Mouse (Mus musculus): Measurements from ENCODE around the gene Caskin1. TPM values are rescaled to one million over a fixed set of nuclear protein-coding genes. Genes with fewer than 3 reads are reported as not detected.

Gene Caskin1
- polyA plus RNA-seq, 1 experiment from 2014 or later, result 2.3 TPM

- Histone ChIP-seq H3K4me3 (replicated peaks) (no peak overlapping the region), H3K9me3 (replicated peaks) (no peaks in the 10 kb centered on the region), H3K4me1 (peaks cover 27% of the 10 kb centered on the region), H3K4me2 (no peak overlapping the region), H3K9ac (no peak overlapping the region), H3K27ac (no peak overlapping the region), H3K27me3 (peaks cover 50% of the 10 kb centered on the region), H3K36me3 (no peaks in the 10 kb centered on the region)
- ATAC-seq (replicated peaks; ENCODE audit: low FRiP score), result no peak
- 45% methylated on average over 11 of the region's 11 CpGs for WGBS
These were observed 3.1 kb upstream of the Caskin1 start for GRCm38 (mm10) chr17:24485090-24485860.

- H3K27me3 ChIP-seq, result peaks cover 51% of the 10 kb centered on the region
- H3K36me3 ChIP-seq, result no peaks in the 10 kb centered on the region
- H3K9me3 ChIP-seq (replicated peaks), result no peaks in the 10 kb centered on the region
- no peak overlapping the region for H3K27ac ChIP-seq
- peak; percentile 62 for ATAC-seq (replicated peaks; ENCODE audit: low FRiP score)
- peak overlapping the region; percentile 84 for H3K9ac ChIP-seq
- peaks cover 29% of the 10 kb centered on the region for H3K4me1 ChIP-seq
- H3K4me3 ChIP-seq (replicated peaks), result peak overlapping the region; percentile 78
- peak overlapping the region; percentile 100 for H3K4me2 ChIP-seq
- WGBS, result under 1% methylated on average over 66 of the region's 81 CpGs
These were observed 362 bp downstream of the Caskin1 start for GRCm38 (mm10) chr17:24488662-24489264.

GRCm38 (mm10) chr17:24489265-24490030 is 1.0 kb downstream of the Caskin1 start:
- peaks cover 51% of the 10 kb centered on the region for H3K27me3 ChIP-seq
- no peaks in the 10 kb centered on the region for H3K36me3 ChIP-seq
- no peak overlapping the region for H3K27ac ChIP-seq
- H3K4me1 ChIP-seq, result peaks cover 29% of the 10 kb centered on the region
- ATAC-seq (replicated peaks; ENCODE audit: low FRiP score), result no peak
- H3K9me3 ChIP-seq (replicated peaks), result no peaks in the 10 kb centered on the region
- H3K4me2 ChIP-seq, result peak overlapping the region; percentile 100
- H3K9ac ChIP-seq, result peak overlapping the region; percentile 84
- 17% methylated on average over 19 of the region's 19 CpGs for WGBS
- peak overlapping the region; percentile 78 for H3K4me3 ChIP-seq (replicated peaks)

DNA sequence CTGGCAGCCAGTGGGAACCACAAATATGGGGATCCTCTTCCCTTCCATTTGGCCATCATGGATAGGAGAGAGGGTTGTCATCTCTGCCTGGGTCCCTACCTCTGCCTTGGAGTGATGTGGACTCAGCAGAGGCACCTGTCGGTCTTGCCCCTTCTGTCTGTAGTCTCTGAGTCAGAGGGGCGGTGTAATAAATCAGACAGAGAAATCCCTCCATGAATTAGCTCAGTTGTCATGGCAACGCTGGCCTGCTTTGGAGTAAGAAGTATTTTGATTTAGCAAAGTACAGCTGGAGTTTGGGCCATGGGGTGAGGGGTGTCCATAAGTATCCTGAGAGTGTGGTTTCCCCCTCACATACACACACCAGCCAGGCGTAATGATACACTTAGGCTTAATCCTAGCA is 2.0 kb downstream of the Caskin1 start:
- WGBS, result 71% methylated on average over 4 of the region's 4 CpGs
- Histone ChIP-seq H3K4me1 (peaks cover 27% of the 10 kb centered on the region), H3K9me3 (replicated peaks) (no peaks in the 10 kb centered on the region), H3K9ac (no peak overlapping the region), H3K4me2 (no peak overlapping the region), H3K4me3 (replicated peaks) (no peak overlapping the region), H3K27ac (no peak overlapping the region), H3K36me3 (no peaks in the 10 kb centered on the region), H3K27me3 (peaks cover 45% of the 10 kb centered on the region)
- no peak for ATAC-seq (replicated peaks; ENCODE audit: low FRiP score)

DNA sequence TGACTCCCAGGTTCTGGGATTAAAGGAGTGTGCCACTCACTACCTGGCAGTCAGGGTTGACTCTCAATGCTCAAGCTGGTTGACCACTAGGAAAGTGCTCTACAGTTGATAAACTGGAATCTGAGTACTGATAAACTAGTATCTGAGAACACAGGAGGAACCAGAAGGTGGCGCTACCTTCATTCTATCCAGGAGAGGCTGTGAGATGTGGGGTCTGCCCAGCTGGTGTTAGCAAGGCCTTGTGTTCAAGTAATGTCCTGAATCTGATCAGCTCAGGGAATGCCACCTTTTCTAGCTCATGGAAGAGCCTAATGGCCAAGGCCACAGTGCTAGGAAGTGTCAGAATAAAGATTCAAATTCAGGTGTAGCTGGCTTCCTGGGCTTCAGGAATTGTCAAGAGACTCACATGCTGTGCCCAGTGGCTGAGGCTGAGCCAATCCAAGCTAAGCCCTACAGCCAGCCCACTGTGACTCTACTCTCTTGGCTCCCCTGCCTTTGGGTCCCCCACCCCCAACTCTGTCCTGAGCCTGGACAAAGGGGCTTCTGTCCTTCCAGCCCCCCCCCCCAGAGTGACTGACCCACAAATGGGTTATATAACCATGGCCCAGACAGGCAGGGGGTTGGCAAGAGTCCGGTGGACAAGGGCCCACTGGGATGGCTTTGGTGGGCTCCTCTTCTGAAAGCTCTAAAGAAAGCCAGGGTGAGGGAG is 6.4 kb downstream of the Caskin1 start:
- no peak overlapping the region for H3K4me2 ChIP-seq
- no peak overlapping the region for H3K27ac ChIP-seq
- H3K4me1 ChIP-seq, result peaks cover 4% of the 10 kb centered on the region; the same call in 1 of the 2 replicates
- H3K9me3 ChIP-seq (replicated peaks), result no peaks in the 10 kb centered on the region
- no peak overlapping the region for H3K9ac ChIP-seq
- 49% methylated on average over 2 of the region's 2 CpGs for WGBS
- no peaks in the 10 kb centered on the region for H3K36me3 ChIP-seq
- H3K27me3 ChIP-seq, result peaks cover 6% of the 10 kb centered on the region
- ATAC-seq (replicated peaks; ENCODE audit: low FRiP score), result no peak
- no peak overlapping the region for H3K4me3 ChIP-seq (replicated peaks)

GRCm38 (mm10) chr17:24495443-24495842 is 7.0 kb downstream of the Caskin1 start:
- WGBS, result 89% methylated on average over 3 of the region's 3 CpGs

DNA sequence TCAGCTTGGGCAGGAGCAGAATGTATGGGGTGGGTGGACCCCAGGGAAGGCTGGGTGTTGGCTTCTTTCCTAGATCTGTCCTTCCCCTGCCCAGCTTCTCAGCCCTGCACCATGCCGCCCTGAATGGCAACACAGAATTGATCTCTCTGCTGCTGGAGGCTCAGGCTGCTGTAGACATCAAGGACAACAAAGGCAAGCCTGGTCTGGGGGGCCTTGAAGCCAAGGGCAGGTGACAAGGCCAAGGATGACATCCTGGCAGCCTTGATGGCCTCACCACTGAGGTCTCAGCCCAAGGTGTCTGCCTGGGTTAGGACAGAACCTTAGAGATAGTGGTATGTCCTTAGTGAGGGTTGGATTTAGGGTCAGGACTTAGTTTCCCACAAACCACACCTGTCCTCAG is 7.6 kb downstream of the Caskin1 start:
- Histone ChIP-seq H3K9ac (no peak overlapping the region), H3K4me1 (no peaks in the 10 kb centered on the region), H3K36me3 (no peaks in the 10 kb centered on the region), H3K4me3 (replicated peaks) (no peak overlapping the region), H3K9me3 (replicated peaks) (no peaks in the 10 kb centered on the region), H3K27ac (no peak overlapping the region), H3K4me2 (no peak overlapping the region), H3K27me3 (no peaks in the 10 kb centered on the region)
- WGBS, result 88% methylated on average over 1 of the region's 1 CpGs
- ATAC-seq (replicated peaks; ENCODE audit: low FRiP score), result no peak

More at GRCm38 (mm10) chr17:24495443-24495842, 7.0 kb downstream of the Caskin1 start:
- Histone ChIP-seq H3K4me3 (replicated peaks) (no peak overlapping the region), H3K36me3 (no peaks in the 10 kb centered on the region), H3K9ac (no peak overlapping the region), H3K9me3 (replicated peaks) (no peaks in the 10 kb centered on the region), H3K4me1 (0 out of 2 replicates have a peak, but pooled peaks cover 2% of the 10 kb centered on the region), H3K27me3 (no peaks in the 10 kb centered on the region; the same call in 1 of the 2 replicates), H3K27ac (no peak overlapping the region), H3K4me2 (no peak overlapping the region)
- ATAC-seq (replicated peaks; ENCODE audit: low FRiP score), result no peak

DNA sequence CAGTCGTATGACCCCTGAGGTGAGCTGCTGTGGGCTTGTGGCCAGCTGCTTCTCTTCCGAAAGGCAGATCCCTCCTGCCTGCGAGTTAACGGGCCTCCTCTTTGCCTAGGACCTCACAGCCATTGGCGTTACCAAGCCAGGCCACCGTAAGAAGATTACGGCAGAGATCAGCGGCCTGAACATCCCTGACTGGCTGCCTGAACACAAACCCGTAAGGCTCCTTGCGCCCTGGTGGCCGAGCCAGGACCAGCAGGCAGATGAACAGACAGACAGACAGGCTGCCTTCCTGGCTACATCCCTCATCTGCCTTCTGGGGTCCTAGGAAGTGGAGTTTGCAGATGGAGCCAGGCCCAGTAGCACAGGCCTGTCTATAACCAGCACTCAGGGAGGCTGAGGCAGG is 13.8 kb downstream of the Caskin1 start:
- Histone ChIP-seq H3K4me3 (replicated peaks) (no peak overlapping the region), H3K9me3 (replicated peaks) (no peaks in the 10 kb centered on the region), H3K27me3 (no peaks in the 10 kb centered on the region), H3K4me1 (peaks cover 9% of the 10 kb centered on the region), H3K9ac (no peak overlapping the region), H3K4me2 (no peak overlapping the region), H3K27ac (no peak overlapping the region), H3K36me3 (no peaks in the 10 kb centered on the region)
- ATAC-seq (replicated peaks; ENCODE audit: low FRiP score), result no peak
- 41% methylated on average over 11 of the region's 11 CpGs for WGBS

GRCm38 (mm10) chr17:24504085-24504484 is 15.7 kb downstream of the Caskin1 start:
- peaks cover 15% of the 10 kb centered on the region for H3K36me3 ChIP-seq
- H3K4me2 ChIP-seq, result no peak overlapping the region
- H3K9ac ChIP-seq, result no peak overlapping the region
- WGBS, result 92% methylated on average over 10 of the region's 10 CpGs
- no peaks in the 10 kb centered on the region for H3K27me3 ChIP-seq
- H3K27ac ChIP-seq, result no peak overlapping the region
- no peaks in the 10 kb centered on the region for H3K9me3 ChIP-seq (replicated peaks)
- H3K4me1 ChIP-seq, result peaks cover 12% of the 10 kb centered on the region
- no peak for ATAC-seq (replicated peaks; ENCODE audit: low FRiP score)
- no peak overlapping the region for H3K4me3 ChIP-seq (replicated peaks)

DNA sequence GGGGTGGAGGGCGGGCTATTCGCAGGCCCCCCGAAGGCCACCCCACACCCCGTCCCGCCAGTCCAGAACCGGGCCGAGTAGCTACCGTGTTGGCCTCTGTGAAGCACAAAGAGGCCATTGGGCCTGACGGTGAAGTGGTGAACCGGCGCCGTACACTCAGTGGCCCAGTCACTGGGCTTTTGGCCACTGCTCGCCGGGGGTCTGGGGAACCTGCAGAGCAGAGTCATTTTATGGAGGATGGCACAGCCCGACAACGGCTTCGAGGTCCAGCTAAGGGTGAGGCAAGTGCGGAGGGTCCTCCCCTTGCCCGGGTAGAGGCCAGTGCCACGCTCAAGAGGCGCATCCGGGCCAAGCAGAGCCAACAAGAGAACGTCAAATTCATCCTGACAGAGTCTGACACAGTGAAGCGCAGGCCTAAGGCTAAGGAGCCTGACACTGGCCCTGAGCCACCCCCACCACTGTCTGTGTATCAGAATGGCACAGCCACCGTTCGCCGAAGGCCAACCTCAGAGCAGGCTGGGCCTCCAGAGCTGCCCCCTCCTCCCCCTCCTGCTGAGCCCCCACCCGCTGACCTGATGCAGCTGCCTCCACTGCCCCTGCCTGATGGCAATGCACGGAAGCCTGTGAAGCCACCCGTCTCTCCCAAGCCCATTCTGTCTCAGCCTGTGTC is 17.0 kb downstream of the Caskin1 start:
- Histone ChIP-seq H3K4me3 (replicated peaks) (no peak overlapping the region), H3K4me2 (no peak overlapping the region), H3K9me3 (replicated peaks) (no peaks in the 10 kb centered on the region), H3K9ac (no peak overlapping the region), H3K27ac (no peak overlapping the region), H3K36me3 (peaks cover 28% of the 10 kb centered on the region), H3K4me1 (peaks cover 12% of the 10 kb centered on the region), H3K27me3 (no peaks in the 10 kb centered on the region)
- WGBS, result 93% methylated on average over 30 of the region's 30 CpGs
- ATAC-seq (replicated peaks; ENCODE audit: low FRiP score), result no peak

GRCm38 (mm10) chr17:24506332-24507070 is 18.1 kb downstream of the Caskin1 start:
- Histone ChIP-seq H3K27me3 (no peaks in the 10 kb centered on the region), H3K27ac (no peak overlapping the region), H3K4me2 (peak overlapping the region; percentile 53), H3K4me3 (replicated peaks) (peak overlapping the region; percentile 15; the same call in 1 of the 2 replicates), H3K9ac (no peak overlapping the region; the same call in 1 of the 2 replicates), H3K4me1 (peaks cover 12% of the 10 kb centered on the region), H3K36me3 (peaks cover 39% of the 10 kb centered on the region), H3K9me3 (replicated peaks) (no peaks in the 10 kb centered on the region)
- 27% methylated on average over 36 of the region's 36 CpGs for WGBS
- no peak for ATAC-seq (replicated peaks; ENCODE audit: low FRiP score)
